Comparison of ENCODE assay signal across 8 mouse cellular contexts in genomic region chr13:90886568-90886983, GRCm38 (mm10). TPM values are rescaled to one million over a fixed set of nuclear protein-coding genes. Genes with fewer than 3 reads are reported as not detected.
DNase-seq lines count a peak whose midpoint lies in the region; ATAC-seq and TF ChIP-seq lines count a peak whose summit lies in the region.

No protein-coding gene starts in this region.

- no peaks in the 10 kb centered on the region for H3K4me1 ChIP-seq in hindbrain, postnatal 0 days (ENCODE audit: insufficient read depth, low read length)

- no peak overlapping the region for H3K9ac ChIP-seq in hindbrain, postnatal 0 days (replicated peaks; ENCODE audit: low read length)

- H3K27ac ChIP-seq in hindbrain, postnatal 0 days = no peak overlapping the region

- peak overlapping the region; percentile 34 for H3K4me3 ChIP-seq in hindbrain, postnatal 0 days (ENCODE audit: low read length)

- no peaks in the 10 kb centered on the region for H3K27me3 ChIP-seq in hindbrain, postnatal 0 days (ENCODE audit: insufficient read depth, low read length)

- H3K4me2 ChIP-seq in hindbrain, postnatal 0 days (ENCODE audit: low read depth, low read length) = peak overlapping the region; percentile 80

- peak; percentile 86 for DNase-seq in adipocyte (ENCODE audit: low spot score)
- peak; percentile 72 for DNase-seq in gastrocnemius, adult 18-20 months (ENCODE audit: low spot score)
- DNase-seq in hindbrain, postnatal 0 days (ENCODE audit: low spot score) = peak; percentile 90
- DNase-seq in left cerebral cortex, adult 18-20 months (ENCODE audit: low spot score in 2 of 2) = peak; percentile 76 to 82
- peak; percentile 87 to 89 for DNase-seq in right cerebral cortex, postnatal 10 days (ENCODE audit: low spot score in 2 of 2)
- peak; percentile 65 for DNase-seq in yolk sac, embryonic 10.5 days (ENCODE audit: low spot score)

- H3K9me3 ChIP-seq in hindbrain, postnatal 0 days (ENCODE audit: low read length) = no peaks in the 10 kb centered on the region

- WGBS in hindbrain, postnatal 0 days = 1% methylated on average over 18 of the region's 18 CpGs

- peak; percentile 80 for TF ChIP-seq CTCF in hindbrain, postnatal 0 days (IDR thresholded peaks at IDR 0.05; ENCODE audit: low read depth)

- H3K36me3 ChIP-seq in hindbrain, postnatal 0 days (ENCODE audit: insufficient read depth, low read length) = no peaks in the 10 kb centered on the region

- ATAC-seq in common myeloid progenitor, adult 5-6 weeks (replicated peaks; ENCODE audit: low read depth, poor library complexity, severe bottlenecking) = peak; percentile 76
- peak; percentile 85 for ATAC-seq in hindbrain, postnatal 0 days
- peak; percentile 79 for ATAC-seq in megakaryocyte, adult 5-6 weeks (ENCODE audit: poor library complexity, severe bottlenecking)

RNA-seq across cellular contexts. Expression of gene Atp6ap1l, which starts 18.6 kb away (rescaled TPM):
- total RNA-seq in common myeloid progenitor, adult 5-6 weeks (2017) = not detected in 2 replicates
- not detected for total RNA-seq in gastrocnemius, adult 18-20 months (2021)
- total RNA-seq in hindbrain, postnatal 0 days (2014; rRNA removed) = 0.21 TPM in 1 of 2 replicates, not detected in the other
- 0.86 and 0.87 TPM in 2 replicates for polyA plus RNA-seq in hindbrain, postnatal 0 days (2015; fragmentation: Nextera tagmentation; extraction: Ambion mirVana)
- total RNA-seq in left cerebral cortex, adult 18-20 months (2021) = 10 to 100 TPM; 23.8 to 26.8 TPM
- not detected in 2 replicates for total RNA-seq in megakaryocyte, adult 5-6 weeks (2015)
- not detected in 2 replicates for total RNA-seq in megakaryocyte, adult 5-6 weeks (2017)

RNA-seq across cellular contexts. Expression of gene Rps23, which starts 36.2 kb away (rescaled TPM):
- 1,609 and 2,545 TPM in 2 replicates for total RNA-seq in common myeloid progenitor, adult 5-6 weeks (2017)
- 100 to 1,000 TPM; 188 to 204 TPM for total RNA-seq in gastrocnemius, adult 18-20 months (2021)
- 133 and 170 TPM in 2 replicates for total RNA-seq in hindbrain, postnatal 0 days (2014; rRNA removed)
- polyA plus RNA-seq in hindbrain, postnatal 0 days (2015; fragmentation: Nextera tagmentation; extraction: Ambion mirVana) = 146 and 154 TPM in 2 replicates
- 100 to 1,000 TPM; 230 to 249 TPM for total RNA-seq in left cerebral cortex, adult 18-20 months (2021)
- total RNA-seq in megakaryocyte, adult 5-6 weeks (2015) = 1,373 and 1,381 TPM in 2 replicates
- total RNA-seq in megakaryocyte, adult 5-6 weeks (2017) = 1,440 and 1,451 TPM in 2 replicates

Comparison
In these comparisons a context has a peak if more than half of its experiments do, and no peak if none do; other contexts are left out.
1. RNA of gene Atp6ap1l, which starts 18.6 kb away (total RNA-seq): 23.8 to 26.8 TPM in left cerebral cortex, adult 18-20 months; 0.21 TPM in hindbrain, postnatal 0 days, not detected in gastrocnemius, adult 18-20 months, not detected in common myeloid progenitor, adult 5-6 weeks and not detected in megakaryocyte, adult 5-6 weeks; every median in the first group is over 10 times any median in the second.
2. Peak in every context shown above with its lines, with median percentiles within 50 percentile points of each other: DNase-seq and ATAC-seq.